Mouse (Mus musculus): Measurements from ENCODE around the gene Cldn13.
"Not testable (repeated sequence)": the region's sequence is repeated elsewhere in the genome, so short reads cannot be mapped to it uniquely, and the experiment has no call there.

Gene Cldn13

GRCm38 (mm10) chr5:134933686-134934085 lies 18.4 kb upstream of the Cldn13 start:
- DNase-seq (ENCODE audit: low spot score in 2 of 2) = not testable (repeated sequence)

GRCm38 (mm10) chr5:134933281-134933680 lies 18.0 kb upstream of the Cldn13 start:
- DNase-seq (ENCODE audit: low spot score in 2 of 2) = no peak

GRCm38 (mm10) chr5:134932903-134933276 lies 17.6 kb upstream of the Cldn13 start:
- DNase-seq (ENCODE audit: low spot score in 2 of 2) = peak; percentile 72 to 87

- peak; percentile 91 to 93 for DNase-seq (ENCODE audit: low spot score in 2 of 2)
Observed at GRCm38 (mm10) chr5:134932179-134932902, 17.0 kb upstream of the Cldn13 start, which contains the start of gene Mettl27. Mettl27 (plus strand) TSS chr5:134932368.

GRCm38 (mm10) chr5:134929988-134930387 lies 14.7 kb upstream of the Cldn13 start:
- DNase-seq (ENCODE audit: low spot score in 2 of 2) = no peak

- DNase-seq (ENCODE audit: low spot score in 2 of 2) = no peak
Observed at GRCm38 (mm10) chr5:134926726-134927125, 11.4 kb upstream of the Cldn13 start.

GRCm38 (mm10) chr5:134923141-134923540 lies 7.8 kb upstream of the Cldn13 start:
- no peak for DNase-seq (ENCODE audit: low spot score in 2 of 2)

GRCm38 (mm10) chr5:134921106-134921505 lies 5.8 kb upstream of the Cldn13 start:
- peak; percentile 76 to 77 for DNase-seq (ENCODE audit: low spot score in 2 of 2)

- peak; percentile 62 to 76 for DNase-seq (ENCODE audit: low spot score in 2 of 2)
Observed at GRCm38 (mm10) chr5:134920106-134920687, 4.9 kb upstream of the Cldn13 start.

GRCm38 (mm10) chr5:134919097-134919496 lies 3.8 kb upstream of the Cldn13 start:
- peak; percentile 85 to 88 for DNase-seq (ENCODE audit: low spot score in 2 of 2)

GRCm38 (mm10) chr5:134918071-134918832 lies 2.9 kb upstream of the Cldn13 start:
- DNase-seq (ENCODE audit: low spot score in 2 of 2) = peak; percentile 89 to 97

GRCm38 (mm10) chr5:134914510-134914909 lies 816 bp downstream of the Cldn13 start:
- peak; percentile 50 to 72 for DNase-seq (ENCODE audit: low spot score in 2 of 2)

GRCm38 (mm10) chr5:134913753-134914152 lies 1.6 kb downstream of the Cldn13 start:
- peak; percentile 78 to 83 for DNase-seq (ENCODE audit: low spot score in 2 of 2)

GRCm38 (mm10) chr5:134913352-134913751 lies 2.0 kb downstream of the Cldn13 start:
- peak in 1 of 2 experiments; percentile 22 for DNase-seq (ENCODE audit: low spot score in 2 of 2)

GRCm38 (mm10) chr5:134911901-134912300 lies 3.4 kb downstream of the Cldn13 start:
- DNase-seq (ENCODE audit: low spot score in 2 of 2) = no peak

GRCm38 (mm10) chr5:134907135-134907534 lies 8.2 kb downstream of the Cldn13 start:
- peak; percentile 94 to 98 for DNase-seq (ENCODE audit: low spot score in 2 of 2)

GRCm38 (mm10) chr5:134906633-134907032 lies 8.7 kb downstream of the Cldn13 start, which contains the start of gene Tmem270:
Tmem270 (minus strand) TSS chr5:134906733.
- DNase-seq (ENCODE audit: low spot score in 2 of 2) = no peak

- no peak for DNase-seq (ENCODE audit: low spot score in 2 of 2)
Observed at GRCm38 (mm10) chr5:134901644-134902027, 13.7 kb downstream of the Cldn13 start.

GRCm38 (mm10) chr5:134901012-134901643 lies 14.2 kb downstream of the Cldn13 start:
- no peak for DNase-seq (ENCODE audit: low spot score in 2 of 2)

GRCm38 (mm10) chr5:134897596-134897995 lies 17.7 kb downstream of the Cldn13 start:
- DNase-seq (ENCODE audit: low spot score in 2 of 2) = no peak

- no peak for DNase-seq (ENCODE audit: low spot score in 2 of 2)
Observed at GRCm38 (mm10) chr5:134896965-134897364, 18.4 kb downstream of the Cldn13 start.

- DNase-seq (ENCODE audit: low spot score in 2 of 2) = no peak
Observed at GRCm38 (mm10) chr5:134895291-134895690, 20.0 kb downstream of the Cldn13 start.

All from spleen, postnatal 4 days (tissue).